Mouse (Mus musculus) adrenal gland, postnatal 10 days (tissue): Measurements from ENCODE around the gene Slc44a5. TPM values are rescaled to one million over a fixed set of nuclear protein-coding genes. Genes with fewer than 3 reads are reported as not detected.

Experiments used
- DNase-seq: peaks from one replicate; pipeline ENCODE4 v3.0.0; 2021; ENCODE audit warnings: mixed read lengths
- total RNA-seq, 2 experiments: library from RNA; stranded (reverse); gene quantifications; 2 replicates each; pipeline ENCODE4 v1.2.3; 2021

The Slc44a5 gene
- total RNA-seq, 2 experiments from 2014 or later, result 0.51 to 0.82 TPM

- DNase-seq, result no peak
Observed at GRCm38 (mm10) chr3:154300006-154300405, 326.8 kb downstream of the Slc44a5 start.

GRCm38 (mm10) chr3:154301102-154301501, 327.9 kb downstream of the Slc44a5 start:
- DNase-seq, result no peak

GRCm38 (mm10) chr3:154305163-154305884, 332.1 kb downstream of the Slc44a5 start:
- no peak for DNase-seq

- DNase-seq, result peak; percentile 28
Observed at GRCm38 (mm10) chr3:154317651-154318248, 344.5 kb downstream of the Slc44a5 start.

Other genes with a start within 250 kb of the Slc44a5 start
- gene St6galnac3, start 248.3 kb upstream of the Slc44a5 start, total RNA-seq, result 10 to 100 TPM; 13.3 to 14.4 TPM
- not detected for gene Asb17, start 129.2 kb upstream of the Slc44a5 start, total RNA-seq
- gene Msh4, start 67.3 kb upstream of the Slc44a5 start, total RNA-seq, result under 1 TPM; 0.21 to 0.24 TPM
- gene Rabggtb, start 60.4 kb upstream of the Slc44a5 start, total RNA-seq, result 10 to 100 TPM; 79.4 to 82.2 TPM
- 1,000 to 10,000 TPM; 1,259 to 1,274 TPM for gene Acadm, start 28.8 kb upstream of the Slc44a5 start, total RNA-seq